Mouse (Mus musculus) embryo, embryonic 10.5 days (tissue): ENCODE results near the gene Gcnt2.
"Not testable (repeated sequence)": the region's sequence is repeated elsewhere in the genome, so short reads cannot be mapped to it uniquely, and the experiment has no call there.

ENCODE experiments used
- DNase-seq: peaks from one replicate; pipeline ENCODE4 v3.0.0-alpha.2; 2015; ENCODE audit warnings: low spot score

The Gcnt2 gene

GRCm38 (mm10) chr13:40943066-40943465 lies 83.5 kb downstream of the Gcnt2 start:
- DNase-seq: no peak

GRCm38 (mm10) chr13:40943936-40944335 lies 84.4 kb downstream of the Gcnt2 start:
- no peak for DNase-seq

GRCm38 (mm10) chr13:40944346-40944745 lies 84.8 kb downstream of the Gcnt2 start:
- DNase-seq: no peak

- DNase-seq: no peak
Measured at GRCm38 (mm10) chr13:40946513-40946912, 87.0 kb downstream of the Gcnt2 start.

GRCm38 (mm10) chr13:40947538-40948205 lies 88.1 kb downstream of the Gcnt2 start:
- no peak for DNase-seq

- no peak for DNase-seq
Measured at GRCm38 (mm10) chr13:40951386-40951976, 91.9 kb downstream of the Gcnt2 start.

GRCm38 (mm10) chr13:40953231-40953630 lies 93.7 kb downstream of the Gcnt2 start:
- no peak for DNase-seq

GRCm38 (mm10) chr13:40955773-40956172 lies 96.2 kb downstream of the Gcnt2 start:
- DNase-seq: no peak

GRCm38 (mm10) chr13:40967609-40968008 lies 108.1 kb downstream of the Gcnt2 start:
- no peak for DNase-seq

- no peak for DNase-seq
Measured at GRCm38 (mm10) chr13:40968564-40968963, 109.0 kb downstream of the Gcnt2 start.

- DNase-seq: no peak
Measured at GRCm38 (mm10) chr13:40969761-40970390, 110.3 kb downstream of the Gcnt2 start.

- no peak for DNase-seq
Measured at GRCm38 (mm10) chr13:40971261-40971660, 111.7 kb downstream of the Gcnt2 start.

GRCm38 (mm10) chr13:40971831-40972230 lies 112.3 kb downstream of the Gcnt2 start:
- no peak for DNase-seq

GRCm38 (mm10) chr13:40972976-40973375 lies 113.4 kb downstream of the Gcnt2 start:
- no peak for DNase-seq

GRCm38 (mm10) chr13:40977609-40978008 lies 118.1 kb downstream of the Gcnt2 start:
- DNase-seq: peak; percentile 74

- no peak for DNase-seq
Measured at GRCm38 (mm10) chr13:40978652-40979051, 119.1 kb downstream of the Gcnt2 start.

GRCm38 (mm10) chr13:40979321-40979720 lies 119.8 kb downstream of the Gcnt2 start:
- no peak for DNase-seq

- no peak for DNase-seq
Measured at GRCm38 (mm10) chr13:40982759-40983158, 123.2 kb downstream of the Gcnt2 start.

- no peak for DNase-seq
Measured at GRCm38 (mm10) chr13:40986081-40986480, 126.5 kb downstream of the Gcnt2 start.

GRCm38 (mm10) chr13:40987608-40988303 lies 128.2 kb downstream of the Gcnt2 start:
- not testable (repeated sequence) for DNase-seq

GRCm38 (mm10) chr13:40988418-40988817 lies 128.9 kb downstream of the Gcnt2 start:
- no peak for DNase-seq

- peak; percentile 59 for DNase-seq
Measured at GRCm38 (mm10) chr13:40994487-40995263, 135.1 kb downstream of the Gcnt2 start.
